Mouse (Mus musculus) lung, adult 2 months (tissue): ENCODE data around the gene Lars2.
"Not testable (repeated sequence)": the region's sequence is repeated elsewhere in the genome, so short reads cannot be mapped to it uniquely, and the experiment has no call there.

ENCODE experiments used
- CTCF ChIP-seq: fragments of 200-500 bp; IDR thresholded peaks from 2 replicates; pipeline ENCODE4 v1.5.1; 2011; ENCODE audit warnings: mild to moderate bottlenecking, low read length, control low read depth; ENCODE audit not compliant: insufficient read depth
- POLR2A ChIP-seq: fragments of 200-500 bp; IDR thresholded peaks from 2 replicates; pipeline ENCODE4 v1.6.1; 2011; ENCODE audit warnings: low read depth, mild to moderate bottlenecking, control low read depth, low read length, borderline replicate concordance; ENCODE audit errors: extremely low read depth

DNA sequence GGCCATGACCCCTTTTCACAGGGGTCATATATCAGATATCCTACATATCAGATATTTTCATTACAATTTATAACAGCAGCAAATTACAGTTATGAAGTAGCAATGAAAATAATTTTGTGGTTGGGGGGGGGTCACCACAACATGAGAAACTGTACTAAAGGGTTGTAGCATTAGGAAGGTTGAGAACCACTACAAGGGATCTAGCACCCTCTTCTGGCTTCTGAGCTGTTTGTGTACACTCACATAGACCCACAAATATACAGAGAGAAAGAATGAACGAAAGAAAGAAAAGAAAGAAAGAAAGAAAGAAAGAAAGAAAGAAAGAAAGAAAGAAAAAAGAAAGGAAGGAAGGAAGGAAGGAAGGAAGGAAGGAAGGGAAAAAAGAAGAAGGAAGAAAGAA lies 17.4 kb upstream of the Lars2 start:
- not testable (repeated sequence) for TF ChIP-seq CTCF, POLR2A
